Mouse (Mus musculus) lung, postnatal 0 days (tissue): ENCODE data around the gene Olfr943. TPM values are rescaled to one million over a fixed set of nuclear protein-coding genes. Genes with fewer than 3 reads are reported as not detected.

Experiments
- ATAC-seq: fragments of 200-750 bp; cut with Nextera tagmentation; 2 replicates; pipeline ENCODE4 v1.8.0; 2017; ENCODE audit warnings: moderate library complexity
- DNase-seq: peaks from one replicate; pipeline ENCODE4 v3.0.0-alpha.2; 2016; ENCODE audit warnings: low spot score
- H3K27ac ChIP-seq: fragments of 300-500 bp; sonication (generic); 2 replicates; pipeline ENCODE4 v1.5.1; 2014; ENCODE audit warnings: antibody characterized with exemption, mild to moderate bottlenecking, low read length, mixed read lengths
- H3K27me3 ChIP-seq: fragments of 300-500 bp; sonication (generic); replicated peaks from 2 replicates; pipeline ENCODE4 v1.6.1; 2014; ENCODE audit warnings: low read length, mixed read lengths; ENCODE audit not compliant: insufficient read depth
- H3K36me3 ChIP-seq: fragments of 300-500 bp; sonication (generic); 2 replicates; pipeline ENCODE4 v1.6.1; 2014; ENCODE audit warnings: low read length, mixed read lengths; ENCODE audit not compliant: insufficient read depth
- H3K4me1 ChIP-seq: fragments of 300-500 bp; sonication (generic); 2 replicates; pipeline ENCODE4 v1.6.1; 2014; ENCODE audit warnings: antibody characterized with exemption, low read depth, low read length, mixed read lengths; ENCODE audit not compliant: insufficient read depth
- H3K4me2 ChIP-seq: fragments of 300-500 bp; sonication (generic); replicated peaks from 2 replicates; pipeline ENCODE4 v1.6.1; 2014; ENCODE audit warnings: low read depth, mild to moderate bottlenecking, low read length, moderate library complexity, mixed read lengths
- H3K4me3 ChIP-seq: fragments of 300-500 bp; sonication (generic); 2 replicates; pipeline ENCODE4 v1.5.1; 2014; ENCODE audit warnings: low read depth, low read length
- H3K9ac ChIP-seq: fragments of 300-500 bp; sonication (generic); replicated peaks from 2 replicates; pipeline ENCODE4 v1.6.1; 2014; ENCODE audit warnings: low read depth, mild to moderate bottlenecking
- H3K9me3 ChIP-seq: fragments of 300-500 bp; sonication (generic); 2 replicates; pipeline ENCODE4 v1.6.1; 2016; ENCODE audit warnings: low read length, mixed read lengths
- CTCF ChIP-seq: IDR thresholded peaks from 2 replicates; pipeline ENCODE4 v1.5.1; 2016; ENCODE audit warnings: antibody characterized with exemption, mild to moderate bottlenecking
- EP300 ChIP-seq: IDR thresholded peaks from 2 replicates; pipeline ENCODE4 v1.6.1; 2016; ENCODE audit warnings: antibody characterized with exemption, mild to moderate bottlenecking, control low read depth
- WGBS: fragments of 180-500 bp; shearing (Covaris S2); extraction: QIAGEN DNeasy Blood & Tissue Kit; methylation state at CpG from one replicate; pipeline ENCODE4 v1.1.7; 2014; 5-methylcytosine and 5-hydroxymethylcytosine counted together
- polyA plus RNA-seq: library from polyadenylated mRNA; unstranded; fragments of >200 nt; fragmentation: Nextera tagmentation; extraction: Ambion mirVana; gene quantifications from 2 replicates; pipeline ENCODE4 v1.2.1, GENCODE M21; 2015

The Olfr943 gene
- polyA plus RNA-seq: not detected in 2 replicates

DNA sequence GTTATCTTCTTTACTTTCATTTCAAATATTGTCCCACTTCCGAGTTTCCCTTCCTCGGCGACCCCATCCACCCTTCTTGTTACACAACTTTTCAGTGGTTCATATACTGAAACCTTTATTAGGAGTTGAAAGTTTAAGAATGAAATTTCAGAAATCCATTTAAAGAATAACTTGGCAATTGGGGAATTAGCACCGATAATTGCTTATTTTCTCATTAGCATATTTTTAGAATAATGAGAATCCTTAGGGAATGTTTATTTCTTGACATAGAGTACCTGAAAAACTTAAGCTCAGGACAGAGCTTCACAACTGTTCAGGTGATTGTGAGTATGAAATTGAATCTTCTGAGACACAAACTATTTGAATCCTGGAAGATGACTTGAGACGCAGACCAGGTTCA is at the start of gene Olfr943:
Olfr943 (plus strand) TSS at position 301 of the 400 bp plus-strand sequence.
- 88% methylated on average over 5 of the region's 5 CpGs for WGBS

DNA sequence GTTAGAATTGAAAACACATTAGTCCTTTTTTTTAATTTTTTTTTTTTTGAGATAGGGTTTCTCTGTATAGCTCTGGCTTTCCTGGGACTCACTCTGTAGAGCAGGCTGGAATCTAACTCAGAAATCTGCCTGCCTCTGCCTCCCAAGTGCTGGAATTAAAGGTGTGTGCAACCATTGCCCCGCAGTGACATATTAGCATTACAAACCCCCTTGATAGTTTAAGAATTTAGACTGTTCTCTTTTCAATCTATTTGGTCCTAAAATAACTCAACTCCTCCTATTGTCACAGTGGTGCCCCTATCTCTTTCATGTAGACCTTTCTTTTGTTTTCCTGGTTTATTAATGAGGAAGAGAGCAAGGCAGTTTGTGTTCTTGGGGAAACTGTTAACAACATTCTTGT is 38.8 kb upstream of the Olfr943 start:
- H3K9ac ChIP-seq: no peak overlapping the region
- no peak for ATAC-seq
- H3K4me1 ChIP-seq: no peaks in the 10 kb centered on the region
- H3K27me3 ChIP-seq: no peaks in the 10 kb centered on the region
- no peak for TF ChIP-seq EP300
- no peak for TF ChIP-seq CTCF
- no peaks in the 10 kb centered on the region for H3K9me3 ChIP-seq
- H3K27ac ChIP-seq: no peak overlapping the region
- H3K36me3 ChIP-seq: no peaks in the 10 kb centered on the region
- 78% methylated on average over 1 of the region's 1 CpGs for WGBS
- no peak overlapping the region for H3K4me2 ChIP-seq
- DNase-seq: no peak
- H3K4me3 ChIP-seq: no peak overlapping the region

More for the DNA sequence above, at the start of gene Olfr943:
- Histone ChIP-seq H3K9ac (no peak within 1 kb of the TSS), H3K4me2 (no peak within 1 kb of the TSS), H3K27ac (no peak within 1 kb of the TSS), H3K4me3 (no peak within 1 kb of the TSS), H3K36me3 (no peaks in the 10 kb centered on the region), H3K27me3 (no peaks in the 10 kb centered on the region), H3K9me3 (no peaks in the 10 kb centered on the region), H3K4me1 (no peaks in the 10 kb centered on the region)
- DNase-seq (no peak), ATAC-seq (no peak)
- TF ChIP-seq EP300 (no peak), CTCF (no peak)

GRCm38 (mm10) chr9:39127831-39128230 is 38.3 kb upstream of the Olfr943 start, which contains the start of gene Olfr27:
Olfr27 (plus strand) TSS chr9:39128131.
- TF ChIP-seq CTCF (no peak), EP300 (no peak)

DNA sequence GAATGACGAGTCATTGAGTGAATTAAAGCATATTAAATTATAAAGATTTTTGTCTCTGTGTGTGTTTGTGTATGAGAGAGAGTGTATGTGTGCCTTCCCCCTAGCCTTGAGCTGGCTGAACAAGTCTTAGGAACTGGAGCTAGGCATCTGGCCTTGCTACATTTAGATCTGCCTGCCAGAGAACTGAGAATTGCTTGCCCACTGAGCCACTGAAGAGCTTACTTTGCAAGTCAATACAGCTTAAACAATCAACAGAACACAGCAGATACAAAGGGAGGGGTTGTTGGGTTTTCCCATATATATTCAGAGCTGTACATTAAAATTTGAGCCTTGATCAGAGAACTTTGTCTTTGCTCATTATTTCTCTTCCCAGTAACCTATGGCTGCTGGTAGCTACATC is 13.7 kb upstream of the Olfr943 start:
- Histone ChIP-seq H3K9me3 (no peaks in the 10 kb centered on the region), H3K27ac (no peak overlapping the region), H3K9ac (no peak overlapping the region), H3K4me3 (no peak overlapping the region), H3K4me2 (no peak overlapping the region), H3K36me3 (no peaks in the 10 kb centered on the region), H3K27me3 (no peaks in the 10 kb centered on the region), H3K4me1 (no peaks in the 10 kb centered on the region)
- DNase-seq (no peak), ATAC-seq (no peak)
- no peak for TF ChIP-seq CTCF
- TF ChIP-seq EP300: no peak
- WGBS: 53% methylated on average over 1 of the region's 1 CpGs

More at GRCm38 (mm10) chr9:39127831-39128230, 38.3 kb upstream of the Olfr943 start, which contains the start of gene Olfr27:
- Histone ChIP-seq H3K4me3 (no peak within 1 kb of the TSS), H3K27me3 (no peaks in the 10 kb centered on the region), H3K9me3 (no peaks in the 10 kb centered on the region), H3K4me2 (no peak within 1 kb of the TSS), H3K9ac (no peak within 1 kb of the TSS), H3K27ac (no peak within 1 kb of the TSS), H3K36me3 (no peaks in the 10 kb centered on the region), H3K4me1 (no peaks in the 10 kb centered on the region)
- no peak for DNase-seq
- no peak for ATAC-seq

DNA sequence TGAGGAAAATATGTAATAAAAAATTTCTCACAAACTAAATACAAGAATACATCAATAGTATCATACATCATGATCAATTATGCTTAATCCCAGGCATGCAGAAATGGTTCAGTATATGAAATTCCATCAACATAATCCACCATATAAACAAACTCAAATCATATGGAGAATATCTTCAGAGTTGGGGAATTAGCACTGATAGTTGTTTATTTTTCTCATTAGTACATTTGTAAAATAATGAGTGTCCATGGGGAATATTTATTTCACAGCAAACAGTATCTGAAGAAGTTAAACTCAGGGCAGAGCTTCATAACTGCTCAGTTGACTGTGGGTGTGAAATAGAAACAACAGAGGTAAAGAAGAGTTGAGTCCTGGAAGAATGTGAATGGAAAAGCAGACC is 35.5 kb downstream of the Olfr943 start, which contains the start of gene Olfr944:
Olfr944 (plus strand) TSS at position 301 of the 400 bp plus-strand sequence.
- TF ChIP-seq EP300 (no peak), CTCF (no peak)
- no peak within 1 kb of the TSS for H3K9ac ChIP-seq

More for the DNA sequence above, 35.5 kb downstream of the Olfr943 start, which contains the start of gene Olfr944:
- Histone ChIP-seq H3K27ac (no peak within 1 kb of the TSS), H3K4me3 (no peak within 1 kb of the TSS), H3K4me1 (no peaks in the 10 kb centered on the region), H3K9me3 (no peaks in the 10 kb centered on the region), H3K4me2 (no peak within 1 kb of the TSS), H3K27me3 (no peaks in the 10 kb centered on the region), H3K36me3 (no peaks in the 10 kb centered on the region)
- no peak for DNase-seq
- ATAC-seq: no peak

Other genes with a start within 250 kb of the Olfr943 start
- not detected in 2 replicates for gene Olfr930, start 236.5 kb upstream of the Olfr943 start, polyA plus RNA-seq
- gene Olfr933, start 194.0 kb upstream of the Olfr943 start, polyA plus RNA-seq: not detected in 2 replicates
- gene Olfr934, start 178.0 kb upstream of the Olfr943 start, polyA plus RNA-seq: not detected in 2 replicates
- gene Olfr935, start 166.6 kb upstream of the Olfr943 start, polyA plus RNA-seq: not detected in 2 replicates
- gene Olfr146, start 142.9 kb upstream of the Olfr943 start, polyA plus RNA-seq: not detected in 2 replicates
- not detected in 2 replicates for gene Olfr937, start 101.4 kb upstream of the Olfr943 start, polyA plus RNA-seq
- not detected in 2 replicates for gene Olfr938, start 87.4 kb upstream of the Olfr943 start, polyA plus RNA-seq
- not detected in 2 replicates for gene Olfr27, start 38.2 kb upstream of the Olfr943 start, polyA plus RNA-seq
- not detected in 2 replicates for gene Olfr944, start 35.6 kb downstream of the Olfr943 start, polyA plus RNA-seq
- gene Olfr1537, start 83.7 kb downstream of the Olfr943 start, polyA plus RNA-seq: not detected in 2 replicates
- not detected in 2 replicates for gene Olfr945, start 110.5 kb downstream of the Olfr943 start, polyA plus RNA-seq
- gene Olfr948, start 159.7 kb downstream of the Olfr943 start, polyA plus RNA-seq: not detected in 2 replicates
- not detected in 2 replicates for gene Olfr951, start 221.1 kb downstream of the Olfr943 start, polyA plus RNA-seq